Mouse (Mus musculus): ENCODE data around the gene Sbp.
A peak's percentile ranks its signal among the peaks of the same experiment; 100 is the strongest.

Gene Sbp

DNA sequence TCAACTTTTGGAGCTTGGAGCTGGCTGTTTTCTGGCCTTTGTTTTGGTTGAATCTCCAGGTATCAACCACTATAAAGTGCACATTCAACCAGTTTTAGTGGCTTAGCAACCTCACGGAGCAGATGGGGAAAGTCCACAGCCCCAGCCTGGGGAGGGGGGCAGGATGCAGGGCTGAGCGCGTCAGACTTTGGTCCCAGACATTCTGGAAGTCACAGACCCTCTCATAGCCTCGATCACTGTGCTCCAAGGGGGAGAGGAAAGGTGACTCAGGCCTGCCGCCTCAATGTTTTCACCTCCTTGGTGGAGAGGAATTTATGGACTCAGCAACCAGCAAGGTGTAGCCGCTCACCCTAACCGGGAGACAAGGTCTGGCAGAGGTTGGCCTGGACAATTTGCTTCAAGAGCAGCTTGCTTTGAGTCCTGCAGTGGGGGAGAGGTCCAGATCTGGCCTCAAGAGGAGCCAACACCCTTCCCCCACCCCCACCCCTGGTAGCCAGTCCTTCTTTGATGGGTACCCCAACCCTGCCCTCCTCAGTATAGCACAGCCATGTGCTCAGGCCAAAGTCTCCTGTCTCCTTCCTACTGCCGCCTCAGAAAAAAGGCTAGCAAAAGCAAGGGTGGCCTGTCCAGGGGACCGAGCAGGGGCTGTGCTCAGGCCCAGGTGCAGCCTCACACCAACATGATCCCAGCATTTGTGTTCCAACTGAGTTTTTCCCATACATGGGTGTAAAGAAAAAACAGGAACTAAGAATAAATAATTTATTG is 51.5 kb downstream of the Sbp start:
- no peak for DNase-seq

DNA sequence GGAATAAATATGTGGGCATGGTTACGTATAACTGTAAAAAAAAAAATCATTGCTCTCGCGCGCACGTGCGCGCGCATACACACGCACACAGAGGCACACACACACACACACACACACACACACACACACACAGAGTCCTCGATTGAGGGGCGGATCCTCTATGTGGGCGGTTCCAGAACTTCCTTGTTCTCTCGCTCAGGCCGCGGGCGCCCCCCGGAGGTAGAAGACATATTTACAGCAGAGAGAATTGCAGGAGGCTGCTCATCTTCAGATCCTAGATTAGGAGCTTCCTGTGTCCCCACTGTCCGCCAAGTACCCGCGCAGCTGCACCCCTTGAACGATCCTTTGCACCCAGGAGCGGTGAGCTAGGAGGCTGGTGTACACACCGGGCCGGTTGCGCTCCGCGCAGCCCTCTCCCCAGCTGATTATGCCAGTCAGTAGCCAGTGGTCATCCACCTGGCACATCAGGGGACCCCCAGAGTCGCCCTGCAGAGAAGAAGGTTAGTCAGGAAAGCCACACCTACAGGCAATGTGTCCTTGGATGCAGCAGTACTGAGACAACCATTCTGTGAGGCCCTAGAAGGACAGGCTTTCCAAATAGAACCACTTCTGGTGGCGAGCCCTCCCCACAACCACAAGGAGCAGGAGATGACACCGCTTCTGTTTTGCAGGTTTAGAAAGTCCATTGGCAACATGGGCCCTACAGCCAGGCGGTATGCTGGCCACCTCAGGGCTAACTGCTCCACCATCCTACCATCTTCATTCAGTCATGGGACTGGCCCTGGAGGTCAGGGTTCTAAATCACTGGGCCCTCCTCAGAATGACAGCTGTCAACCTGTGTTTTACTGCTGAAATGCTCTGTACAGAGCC is 52.3 kb downstream of the Sbp start:
- DNase-seq: peak; percentile 78

DNA sequence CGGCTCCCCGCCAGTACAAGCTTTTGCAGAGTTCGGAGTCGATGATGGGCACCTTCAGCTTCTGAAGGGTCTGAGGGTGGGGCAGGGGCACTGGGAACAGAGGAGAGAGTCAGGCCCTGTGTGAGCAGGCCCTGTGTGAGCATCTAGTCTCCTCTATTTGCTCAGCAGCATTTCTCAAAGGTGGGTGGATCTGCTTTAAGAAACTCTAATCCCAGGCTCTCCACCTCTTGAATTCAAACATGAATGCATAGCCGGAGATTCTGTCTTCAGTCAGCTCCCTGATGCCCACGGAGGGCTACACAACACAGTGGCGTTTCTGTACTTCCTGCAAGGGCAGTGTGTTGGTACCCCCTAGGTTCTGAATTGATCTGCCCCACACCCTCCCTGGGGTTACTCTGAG is 53.2 kb downstream of the Sbp start:
- no peak for DNase-seq
